Mouse (Mus musculus): ENCODE data around the gene Tmem253.

Tmem253 gene

DNA sequence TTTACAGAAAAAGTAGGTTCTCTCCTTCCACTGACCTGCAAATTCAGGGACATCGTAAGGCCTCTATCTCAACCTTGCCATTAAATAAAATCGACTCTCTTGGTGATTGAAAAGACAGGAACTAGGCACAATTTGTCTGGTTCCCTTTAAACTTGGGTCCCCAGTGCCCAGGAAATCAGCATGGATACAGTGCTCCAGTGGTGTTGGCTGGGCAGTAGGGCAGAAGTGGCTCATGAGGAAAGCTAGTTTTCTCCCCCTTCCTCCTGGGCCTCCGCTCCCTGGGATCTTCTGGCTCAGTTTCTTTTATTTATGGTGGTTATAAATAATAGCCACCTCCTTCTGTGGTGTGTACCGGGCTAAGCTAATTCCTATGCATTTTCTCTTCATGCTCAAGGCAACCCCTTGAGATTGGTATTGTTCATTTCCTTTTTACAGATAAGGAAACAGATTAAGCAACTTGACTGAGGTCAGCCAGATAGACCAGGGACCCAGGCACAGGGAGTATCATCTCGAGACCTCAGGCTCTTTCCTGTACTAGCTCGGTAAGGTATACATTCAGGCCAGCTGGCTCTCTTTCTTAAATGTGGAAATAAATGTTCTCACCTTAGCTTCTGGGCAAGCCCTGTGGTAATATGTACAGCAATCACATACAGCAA, at the start of gene Tmem253:
TSS of gene Tmem253 (plus strand) at position 214 of the 656 bp plus-strand sequence.
- ATAC-seq (ENCODE audit: insufficient number of reproducible peaks, low FRiP score, low TSS enrichment) = no peak

- ATAC-seq (ENCODE audit: insufficient number of reproducible peaks, low FRiP score, low TSS enrichment) = no peak
Observed at GRCm38 (mm10) chr14:51967400-51967799, 48.1 kb upstream of the Tmem253 start.

DNA sequence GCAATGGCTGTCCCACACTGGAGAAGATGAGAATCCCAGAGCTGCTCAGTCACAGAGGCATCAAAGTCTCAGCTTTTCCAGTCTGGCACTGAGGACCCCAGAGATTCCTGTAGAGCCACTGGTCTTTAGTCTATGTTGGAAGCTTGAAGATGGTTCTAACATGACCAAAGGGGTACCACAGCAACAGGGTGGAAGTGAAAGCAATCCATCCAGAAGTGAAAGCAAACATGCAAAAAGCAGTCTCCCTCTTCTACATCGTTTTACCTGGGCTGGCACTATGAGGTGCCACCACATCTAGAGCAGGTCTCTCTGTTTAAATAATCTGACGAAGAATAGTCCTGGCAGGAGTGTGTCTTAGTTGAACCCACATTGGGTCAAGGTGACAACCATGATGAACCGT, 36.2 kb upstream of the Tmem253 start:
- no peak for ATAC-seq (ENCODE audit: insufficient number of reproducible peaks, low FRiP score, low TSS enrichment)

DNA sequence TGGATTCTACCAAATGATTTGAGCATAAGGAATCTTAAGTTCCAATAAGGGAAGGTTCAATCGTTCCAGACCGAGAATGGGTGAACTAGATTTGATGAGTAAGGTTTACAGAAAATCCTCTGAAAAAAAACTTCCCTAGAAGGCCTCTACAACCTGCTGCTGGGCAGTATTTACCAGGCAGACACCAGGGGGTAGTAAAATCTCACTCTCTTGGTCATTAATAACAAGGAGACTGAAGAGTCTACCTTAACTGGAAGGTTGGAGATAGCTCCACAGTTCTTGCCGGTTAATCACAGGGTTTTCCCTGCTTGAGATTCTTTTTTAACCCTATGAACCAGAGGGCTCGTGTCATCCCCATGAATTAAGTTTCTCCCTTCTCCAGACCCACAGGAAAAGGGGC, 32.2 kb upstream of the Tmem253 start:
- no peak for ATAC-seq (ENCODE audit: insufficient number of reproducible peaks, low FRiP score, low TSS enrichment)

DNA sequence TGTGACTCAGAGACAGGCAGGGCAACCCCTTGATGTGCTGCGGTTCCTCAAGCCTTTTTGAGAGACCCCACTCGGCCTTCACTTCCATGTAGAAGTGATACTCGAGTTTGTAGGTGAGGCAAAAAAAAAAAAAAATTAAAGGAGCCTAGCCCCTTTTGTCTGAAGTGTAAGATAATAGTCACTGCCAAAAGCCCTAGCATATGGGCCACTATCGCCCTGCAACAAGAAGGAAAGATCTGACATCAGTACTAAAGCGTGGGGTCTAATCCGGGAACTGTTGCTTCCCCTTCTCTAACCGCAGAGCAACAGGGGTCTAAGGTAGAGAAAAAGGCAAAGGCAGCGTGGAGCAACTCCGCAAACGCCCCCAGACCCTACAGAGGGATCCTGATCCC, 31.6 kb upstream of the Tmem253 start:
- no peak for ATAC-seq (ENCODE audit: insufficient number of reproducible peaks, low FRiP score, low TSS enrichment)

- peak; percentile 46 for ATAC-seq (ENCODE audit: insufficient number of reproducible peaks, low FRiP score, low TSS enrichment)
Observed at GRCm38 (mm10) chr14:51984247-51985231, 30.9 kb upstream of the Tmem253 start, which contains the start of gene Arhgef40. Gene Arhgef40 (plus strand): TSS chr14:51984719.

DNA sequence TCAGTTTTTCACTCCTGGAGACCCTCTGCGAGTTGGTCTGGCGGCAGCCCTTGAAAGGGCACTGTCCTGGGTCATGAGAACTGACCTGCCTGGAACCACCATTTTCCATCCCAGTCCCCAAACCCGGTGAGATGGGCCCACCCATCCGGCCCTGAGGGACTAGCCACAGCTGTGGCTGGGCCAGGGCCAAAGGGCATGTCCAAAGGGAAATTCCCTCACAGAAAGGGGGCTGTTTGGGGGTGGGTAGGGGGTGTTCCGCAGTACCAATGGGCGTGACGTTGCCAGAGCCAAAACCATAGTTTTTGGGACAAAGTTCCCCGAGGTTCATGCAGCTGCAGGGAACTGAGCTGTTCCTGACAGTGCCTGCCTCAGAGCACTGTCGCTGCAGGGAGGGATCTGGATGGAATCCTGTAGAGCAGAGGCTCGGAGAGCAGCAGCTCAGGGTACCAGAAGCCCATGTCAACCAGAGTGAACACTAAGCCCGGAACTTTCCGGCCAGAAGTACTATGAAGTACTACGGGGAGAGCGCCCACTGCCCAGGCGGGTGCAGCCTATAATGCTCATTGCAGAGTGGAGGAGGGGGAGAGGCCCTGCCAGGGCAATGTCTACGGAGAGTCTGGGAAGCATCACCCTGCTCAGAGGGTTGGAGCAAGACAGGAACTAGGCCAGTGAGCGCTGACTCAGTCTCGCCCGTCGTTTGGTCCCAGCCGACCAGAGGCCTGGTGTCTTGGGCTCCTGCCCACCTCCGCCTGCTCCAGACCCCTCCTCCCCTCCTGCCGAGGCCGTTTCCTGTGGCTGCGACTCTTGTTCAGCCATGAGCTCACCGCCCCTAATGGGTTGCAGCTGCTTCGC, 29.9 kb upstream of the Tmem253 start:
- ATAC-seq (ENCODE audit: insufficient number of reproducible peaks, low FRiP score, low TSS enrichment) = peak; percentile 41

DNA sequence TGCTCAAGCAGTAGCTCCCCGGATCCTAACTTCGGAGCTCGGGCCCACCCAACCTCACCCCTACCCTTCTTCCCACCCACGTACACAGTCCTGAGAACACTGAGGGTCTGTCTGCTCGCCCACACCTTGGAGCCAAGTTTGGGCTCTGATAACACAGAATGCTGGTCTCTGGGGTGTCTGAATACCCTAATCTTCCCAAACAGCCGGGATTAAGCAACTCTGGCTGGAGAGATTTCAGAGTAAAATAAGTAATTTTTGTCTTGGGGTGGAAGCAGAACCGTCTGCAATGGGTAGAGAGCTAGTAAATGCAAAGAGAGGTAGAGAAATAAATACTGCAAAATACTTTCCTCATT, 29.3 kb upstream of the Tmem253 start:
- ATAC-seq (ENCODE audit: insufficient number of reproducible peaks, low FRiP score, low TSS enrichment) = no peak

DNA sequence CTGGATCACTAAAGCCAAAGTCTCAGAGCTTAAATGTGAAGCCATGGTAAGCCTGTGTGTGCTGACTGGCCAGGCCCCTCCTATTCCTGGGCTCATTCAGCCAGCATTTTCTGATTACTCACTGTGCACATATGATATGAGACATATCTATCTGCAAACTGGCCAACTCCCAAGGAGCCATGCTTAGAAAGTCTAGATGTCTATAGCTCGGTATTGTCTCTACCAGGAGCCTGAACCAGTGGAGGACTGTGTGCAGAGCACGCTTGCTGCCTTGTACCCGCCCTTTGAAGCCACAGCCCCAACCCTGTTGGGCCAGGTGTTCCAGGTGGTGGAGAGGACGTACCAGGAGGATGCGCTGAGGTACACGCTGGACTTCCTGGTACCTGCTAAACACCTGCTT, 28.3 kb upstream of the Tmem253 start:
- no peak for ATAC-seq (ENCODE audit: insufficient number of reproducible peaks, low FRiP score, low TSS enrichment)

GRCm38 (mm10) chr14:51988731-51989130, 26.7 kb upstream of the Tmem253 start:
- no peak for ATAC-seq (ENCODE audit: insufficient number of reproducible peaks, low FRiP score, low TSS enrichment)

DNA sequence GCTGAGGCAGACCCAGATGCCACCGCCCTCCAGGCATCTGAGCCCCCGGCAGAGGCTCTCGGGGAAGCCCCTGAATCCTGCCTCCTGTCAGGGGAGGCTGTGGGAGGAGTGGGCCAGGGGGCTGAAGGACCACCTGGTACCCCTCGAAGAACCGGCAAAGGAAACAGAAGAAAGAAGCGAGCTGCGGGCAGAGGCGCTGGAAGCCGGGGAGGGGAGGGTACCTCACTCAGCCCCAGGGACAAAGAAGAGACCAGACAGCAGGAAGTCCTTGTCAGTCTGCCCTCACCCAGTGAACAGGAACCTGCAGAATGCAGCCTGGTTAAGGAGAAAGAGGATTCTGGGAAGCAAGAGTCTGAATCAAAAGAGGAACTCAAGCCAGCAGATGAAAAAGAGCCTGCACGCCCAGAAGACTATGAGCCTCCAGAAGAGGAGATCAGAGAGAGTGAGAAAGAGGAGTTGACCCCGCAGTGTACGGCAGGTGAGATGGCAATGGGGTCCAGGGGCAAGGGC, 25.9 kb upstream of the Tmem253 start:
- no peak for ATAC-seq (ENCODE audit: insufficient number of reproducible peaks, low FRiP score, low TSS enrichment)

DNA sequence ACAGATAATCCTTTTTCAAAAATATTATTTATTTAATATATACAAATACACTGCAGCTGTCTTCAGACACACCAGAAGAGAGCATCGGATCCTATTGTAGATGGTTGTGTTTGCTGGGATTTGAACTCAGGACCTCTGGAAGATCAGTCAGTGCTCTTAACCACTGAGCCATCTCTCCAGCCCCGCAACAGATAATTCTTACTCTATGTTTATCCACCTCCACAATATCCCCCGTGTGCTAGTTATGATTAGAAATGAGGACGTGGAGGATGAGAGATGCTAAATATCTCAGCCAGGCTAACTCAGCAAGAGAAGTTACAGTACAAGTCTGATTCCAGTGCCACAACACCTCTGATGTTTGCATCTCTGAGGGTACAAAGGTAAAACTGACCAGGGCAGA, 21.0 kb upstream of the Tmem253 start:
- no peak for ATAC-seq (ENCODE audit: insufficient number of reproducible peaks, low FRiP score, low TSS enrichment)

DNA sequence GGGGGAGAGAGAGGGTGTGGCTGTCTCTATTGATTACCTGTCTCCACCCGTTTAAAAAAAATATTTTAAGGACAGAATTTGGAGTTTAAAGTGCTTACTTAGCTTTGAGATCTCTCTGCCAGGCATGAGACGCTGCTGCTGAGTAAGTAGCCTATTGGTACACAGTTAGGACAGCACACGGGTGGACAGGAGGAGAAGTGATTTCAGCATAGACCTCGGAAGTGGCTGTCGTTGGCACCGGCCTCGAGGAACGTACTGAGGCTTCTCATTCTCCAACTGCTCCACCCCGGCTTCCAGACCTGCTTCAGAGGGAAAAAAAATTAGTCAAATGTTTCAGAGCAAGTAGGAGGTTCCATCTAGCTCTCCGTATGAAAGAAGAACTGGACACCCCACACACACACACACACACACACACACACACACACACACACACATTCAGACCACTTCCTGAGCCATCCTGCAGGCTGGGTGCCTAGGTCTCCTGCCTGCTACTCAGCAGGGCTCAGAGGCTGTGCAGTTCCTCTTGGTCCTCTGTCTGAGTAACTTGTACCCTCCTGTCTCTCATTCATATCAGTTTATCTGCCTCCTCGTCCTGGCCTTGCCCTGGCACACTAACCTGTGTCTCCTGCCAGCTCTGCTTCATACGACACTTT, 20.1 kb upstream of the Tmem253 start:
- ATAC-seq (ENCODE audit: insufficient number of reproducible peaks, low FRiP score, low TSS enrichment) = no peak

- ATAC-seq (ENCODE audit: insufficient number of reproducible peaks, low FRiP score, low TSS enrichment) = no peak
Observed at GRCm38 (mm10) chr14:51996231-51996841, 19.1 kb upstream of the Tmem253 start.

- ATAC-seq (ENCODE audit: insufficient number of reproducible peaks, low FRiP score, low TSS enrichment) = 0 out of 2 replicates have a peak, but pooled peaks have one; percentile 15
Observed at GRCm38 (mm10) chr14:51996866-51997265, 18.6 kb upstream of the Tmem253 start.

GRCm38 (mm10) chr14:51997483-51997882, 18.0 kb upstream of the Tmem253 start:
- ATAC-seq (ENCODE audit: insufficient number of reproducible peaks, low FRiP score, low TSS enrichment) = no peak

GRCm38 (mm10) chr14:52003981-52004495, 11.4 kb upstream of the Tmem253 start:
- ATAC-seq (ENCODE audit: insufficient number of reproducible peaks, low FRiP score, low TSS enrichment) = peak; percentile 59

- ATAC-seq (ENCODE audit: insufficient number of reproducible peaks, low FRiP score, low TSS enrichment) = no peak
Observed at GRCm38 (mm10) chr14:52005141-52005540, 10.3 kb upstream of the Tmem253 start.

GRCm38 (mm10) chr14:52005616-52006015, 9.8 kb upstream of the Tmem253 start:
- ATAC-seq (ENCODE audit: insufficient number of reproducible peaks, low FRiP score, low TSS enrichment) = no peak

All from cerebellum, adult (tissue).